Mouse (Mus musculus): ENCODE results near the gene Sfrp5. TPM values are rescaled to one million over a fixed set of nuclear protein-coding genes. Genes with fewer than 3 reads are reported as not detected.

Gene Sfrp5
- polyA plus RNA-seq (2012; rRNA removed; ENCODE audit: low replicate concordance): 27.7 and 32.3 TPM in 2 replicates

GRCm38 (mm10) chr19:42201696-42202381 is at the start of gene Sfrp5:
Sfrp5 (minus strand) TSS chr19:42202252.

GRCm38 (mm10) chr19:42247519-42247918 is 45.5 kb upstream of the Sfrp5 start, which contains the start of gene Golga7b:
Golga7b (plus strand) TSS chr19:42247574.

GRCm38 (mm10) chr19:42163764-42164163 is 38.3 kb downstream of the Sfrp5 start, which contains the start of gene Zfyve27:
Zfyve27 (plus strand) TSS chr19:42163951.

Other genes starting within 250 kb of the Sfrp5 start
- gene Mms19, start 221.1 kb downstream of the Sfrp5 start, polyA plus RNA-seq (2012; rRNA removed; ENCODE audit: low replicate concordance): 70.6 and 91.6 TPM in 2 replicates
- gene Ubtd1, start 220.5 kb downstream of the Sfrp5 start, polyA plus RNA-seq (2012; rRNA removed; ENCODE audit: low replicate concordance): 36.5 and 41.0 TPM in 2 replicates
- 0.12 and 8.7 TPM in 2 replicates for gene Ankrd2, start 166.3 kb downstream of the Sfrp5 start, polyA plus RNA-seq (2012; rRNA removed; ENCODE audit: low replicate concordance)
- 3.9 and 4.8 TPM in 2 replicates for gene Hoga1, start 156.6 kb downstream of the Sfrp5 start, polyA plus RNA-seq (2012; rRNA removed; ENCODE audit: low replicate concordance)
- 0.69 and 0.82 TPM in 2 replicates for gene 4933411K16Rik, start 150.0 kb downstream of the Sfrp5 start, polyA plus RNA-seq (2012; rRNA removed; ENCODE audit: low replicate concordance)
- gene Morn4, start 115.9 kb downstream of the Sfrp5 start, polyA plus RNA-seq (2012; rRNA removed; ENCODE audit: low replicate concordance): 4.9 and 5.3 TPM in 2 replicates
- gene Pi4k2a, start 111.8 kb downstream of the Sfrp5 start, polyA plus RNA-seq (2012; rRNA removed; ENCODE audit: low replicate concordance): 33.2 and 36.6 TPM in 2 replicates
- 14.4 and 29.2 TPM in 2 replicates for gene Avpi1, start 73.2 kb downstream of the Sfrp5 start, polyA plus RNA-seq (2012; rRNA removed; ENCODE audit: low replicate concordance)
- 95.8 and 131 TPM in 2 replicates for gene Marveld1, start 54.9 kb downstream of the Sfrp5 start, polyA plus RNA-seq (2012; rRNA removed; ENCODE audit: low replicate concordance)
- 42.5 and 51.1 TPM in 2 replicates for gene Zfyve27, start 38.3 kb downstream of the Sfrp5 start, polyA plus RNA-seq (2012; rRNA removed; ENCODE audit: low replicate concordance)
- 1.8 and 1.9 TPM in 2 replicates for gene Golga7b, start 45.3 kb upstream of the Sfrp5 start, polyA plus RNA-seq (2012; rRNA removed; ENCODE audit: low replicate concordance)
- gene Crtac1, start 229.5 kb upstream of the Sfrp5 start, polyA plus RNA-seq (2012; rRNA removed; ENCODE audit: low replicate concordance): 0.33 and 0.50 TPM in 2 replicates

All from mammary gland, adult 2 months (tissue).